Mouse (Mus musculus) heart, postnatal 0 days (tissue): ENCODE results near the gene Dnmbp.

Experiments
- CTCF ChIP-seq: IDR thresholded peaks from 2 replicates; pipeline ENCODE4 v1.5.1; 2016; ENCODE audit warnings: antibody characterized with exemption, control low read depth, low read depth
- EP300 ChIP-seq: IDR thresholded peaks from 2 replicates; pipeline ENCODE4 v1.6.1; 2016; ENCODE audit warnings: antibody characterized with exemption, low read depth

GRCm38 (mm10) chr19:43875996-43876395, 64.0 kb downstream of the Dnmbp start:
- no peak for TF ChIP-seq EP300
- no peak for TF ChIP-seq CTCF
